Mouse (Mus musculus) olfactory bulb, adult 2 months (tissue): ENCODE data around the gene Tspear.

ENCODE experiments used
- CTCF ChIP-seq: fragments of 200-500 bp; IDR thresholded peaks from 2 replicates; pipeline ENCODE4 v1.5.1; 2012; ENCODE audit warnings: low read depth, mild to moderate bottlenecking, low read length, moderate library complexity; ENCODE audit not compliant: insufficient read depth
- POLR2A ChIP-seq: fragments of 200-500 bp; IDR thresholded peaks from 2 replicates; pipeline ENCODE4 v1.6.1; 2012; ENCODE audit warnings: mild to moderate bottlenecking, low read depth, low read length, moderate library complexity; ENCODE audit not compliant: insufficient read depth

DNA sequence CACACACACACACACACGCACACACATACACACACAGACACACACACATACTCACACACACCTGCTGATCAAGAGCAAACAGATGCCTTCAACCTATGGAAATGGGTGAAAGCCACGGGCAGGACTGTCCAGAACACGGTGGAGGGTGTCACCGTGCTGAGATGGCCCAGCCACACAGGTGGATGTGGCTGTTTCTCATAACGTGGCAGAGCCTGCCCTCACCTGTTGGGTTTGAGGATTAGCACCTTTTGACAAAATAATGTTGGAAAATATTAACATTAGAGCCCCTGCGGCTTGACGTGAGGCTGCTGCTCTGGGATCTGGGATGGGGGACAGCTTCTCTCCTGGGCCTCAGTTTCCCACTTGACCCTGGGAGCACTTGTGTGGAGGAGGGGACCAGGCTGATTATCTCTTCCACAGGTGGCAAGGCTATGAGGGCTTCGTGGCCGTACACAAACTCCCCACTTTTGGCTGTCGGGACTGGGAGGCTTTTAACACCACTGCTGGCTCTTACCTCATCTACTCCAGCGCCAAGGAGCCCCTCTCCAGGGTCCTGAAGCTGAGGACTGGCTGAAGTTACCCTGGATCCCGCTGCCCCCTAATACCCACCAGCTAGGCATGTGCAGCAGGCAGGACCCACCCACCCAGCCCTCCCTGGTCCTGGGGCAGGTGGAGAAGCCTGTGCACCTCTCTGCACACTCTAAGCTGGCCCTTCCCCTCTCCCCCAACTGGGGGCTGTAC lies 199.8 kb downstream of the Tspear start:
- TF ChIP-seq POLR2A (no peak), CTCF (no peak)
